ENCODE assay signal across 31 mouse cellular contexts in the genomic region with DNA sequence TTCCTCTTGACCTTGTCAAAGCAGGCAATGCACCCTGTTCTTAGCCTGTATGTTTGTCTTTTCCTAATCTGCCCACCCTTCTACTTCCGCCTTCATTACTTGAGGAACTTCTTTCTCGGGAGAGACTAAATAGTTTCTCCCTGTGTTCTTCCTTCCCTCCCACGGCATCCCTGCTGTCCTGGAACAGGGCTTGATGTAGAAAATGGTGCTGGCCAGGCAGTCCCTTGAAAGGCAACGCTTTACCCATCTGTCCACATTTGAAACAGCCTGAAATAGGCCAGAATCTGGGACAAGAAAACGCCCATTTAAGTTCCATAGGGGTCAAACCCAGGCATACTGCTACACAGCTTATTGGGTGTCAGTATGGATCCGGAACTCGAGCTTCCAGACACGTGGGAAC. TPM values are rescaled to one million over a fixed set of nuclear protein-coding genes. Genes with fewer than 3 reads are reported as not detected.
A peak's percentile ranks its signal among the peaks of the same experiment; 100 is the strongest.
DNase-seq lines count a peak whose midpoint lies in the region; ATAC-seq and TF ChIP-seq lines count a peak whose summit lies in the region.
"Had no signal": no experiment of that assay in that cellular context is flagged by ENCODE, and none has a peak within 500 bp of the region (broad histone marks: within the 10 kb centered on the region; RNA-seq: fewer than 3 reads in every experiment).

No protein-coding gene starts in this region.

- peak overlapping the region; percentile 40; the same call in 1 of the 2 replicates for H3K9ac ChIP-seq in embryonic facial prominence, embryonic 13.5 days
- no peak overlapping the region for H3K9ac ChIP-seq in liver, embryonic 13.5 days
- no peak overlapping the region for H3K9ac ChIP-seq in liver, embryonic 11.5 days (ENCODE audit: low read depth, low read length)
- H3K9ac ChIP-seq: embryonic facial prominence, embryonic 12.5 days; forebrain, embryonic 12.5 days; hindbrain, embryonic 15.5 days; kidney, embryonic 15.5 days; midbrain, embryonic 12.5 days; neural tube, embryonic 12.5 days; stomach, embryonic 15.5 days had no signal

- H3K36me3 ChIP-seq in embryonic facial prominence, embryonic 13.5 days = no peaks in the 10 kb centered on the region
- H3K36me3 ChIP-seq in embryonic facial prominence, embryonic 10.5 days (replicated peaks) = no peaks in the 10 kb centered on the region
- H3K36me3 ChIP-seq in liver, embryonic 13.5 days = no peaks in the 10 kb centered on the region
- no peaks in the 10 kb centered on the region for H3K36me3 ChIP-seq in liver, embryonic 11.5 days (ENCODE audit: control insufficient read depth, insufficient read depth, low read length)
- H3K36me3 ChIP-seq: embryonic facial prominence, embryonic 12.5 days; forebrain, embryonic 12.5 days; hindbrain, embryonic 10.5 days; hindbrain, embryonic 15.5 days; kidney, embryonic 15.5 days; midbrain, embryonic 12.5 days; neural tube, embryonic 12.5 days; stomach, embryonic 15.5 days had no signal

- H3K27me3 ChIP-seq in embryonic facial prominence, embryonic 13.5 days = 0 out of 2 replicates have a peak, but pooled peaks cover 4% of the 10 kb centered on the region
- H3K27me3 ChIP-seq in embryonic facial prominence, embryonic 10.5 days (replicated peaks; ENCODE audit: low read depth, poor library complexity, severe bottlenecking) = peaks cover 31% of the 10 kb centered on the region
- peaks cover 7% of the 10 kb centered on the region for H3K27me3 ChIP-seq in liver, embryonic 13.5 days
- H3K27me3 ChIP-seq in liver, embryonic 11.5 days (replicated peaks; ENCODE audit: control insufficient read depth, insufficient read depth, low read length) = no peaks in the 10 kb centered on the region
- H3K27me3 ChIP-seq: stomach, embryonic 15.5 days had no signal

- peaks cover 3% of the 10 kb centered on the region; the same call in 1 of the 2 replicates for H3K9me3 ChIP-seq in embryonic facial prominence, embryonic 13.5 days
- no peaks in the 10 kb centered on the region for H3K9me3 ChIP-seq in embryonic facial prominence, embryonic 10.5 days
- no peaks in the 10 kb centered on the region for H3K9me3 ChIP-seq in liver, embryonic 13.5 days (replicated peaks)
- H3K9me3 ChIP-seq in liver, embryonic 11.5 days (ENCODE audit: control insufficient read depth, low read length) = no peaks in the 10 kb centered on the region
- H3K9me3 ChIP-seq: embryonic facial prominence, embryonic 12.5 days; forebrain, embryonic 12.5 days; hindbrain, embryonic 10.5 days; hindbrain, embryonic 15.5 days; kidney, embryonic 15.5 days; midbrain, embryonic 12.5 days; neural tube, embryonic 12.5 days; stomach, embryonic 15.5 days had no signal

- H3K4me2 ChIP-seq in embryonic facial prominence, embryonic 13.5 days = no peak overlapping the region
- H3K4me2 ChIP-seq in liver, embryonic 13.5 days = no peak overlapping the region
- no peak overlapping the region for H3K4me2 ChIP-seq in liver, embryonic 11.5 days

- peaks cover 10% of the 10 kb centered on the region; the same call in 1 of the 2 replicates for H3K4me1 ChIP-seq in embryonic facial prominence, embryonic 13.5 days
- H3K4me1 ChIP-seq in embryonic facial prominence, embryonic 10.5 days = peaks cover 19% of the 10 kb centered on the region
- H3K4me1 ChIP-seq in liver, embryonic 13.5 days (replicated peaks) = peaks cover 30% of the 10 kb centered on the region
- H3K4me1 ChIP-seq in liver, embryonic 11.5 days (replicated peaks; ENCODE audit: control insufficient read depth, insufficient read depth, low read length) = peaks cover 2% of the 10 kb centered on the region; the same call in 1 of the 2 replicates
- H3K4me1 ChIP-seq: embryonic facial prominence, embryonic 12.5 days had no signal

- no peak overlapping the region for H3K4me3 ChIP-seq in embryonic facial prominence, embryonic 13.5 days
- H3K4me3 ChIP-seq in embryonic facial prominence, embryonic 10.5 days = no peak overlapping the region
- H3K4me3 ChIP-seq in layer of hippocampus, adult 2 months = no peak overlapping the region
- 0 out of 2 replicates have a peak overlapping the region, but pooled peaks have one; percentile 0 for H3K4me3 ChIP-seq in liver, embryonic 13.5 days (replicated peaks)
- no peak overlapping the region for H3K4me3 ChIP-seq in liver, embryonic 11.5 days (ENCODE audit: low read depth, low read length)
- H3K4me3 ChIP-seq: embryonic facial prominence, embryonic 12.5 days; forebrain, embryonic 12.5 days; hindbrain, embryonic 15.5 days; midbrain, embryonic 12.5 days; neural tube, embryonic 12.5 days had no signal

- no peak for TF ChIP-seq CTCF in layer of hippocampus, adult 2 months (conservative IDR thresholded peaks at IDR 0.05)

- DNase-seq in embryonic facial prominence, embryonic 10.5 days (ENCODE audit: low spot score) = no peak
- no peak for DNase-seq in layer of hippocampus, adult 2 months (ENCODE audit: low spot score in 2 of 2)
- DNase-seq in layer of hippocampus, postnatal 25 days (ENCODE audit: extremely low spot score in 1 of 2, low spot score in 1 of 2) = no peak
- no peak for DNase-seq in liver, embryonic 13.5 days
- no peak for DNase-seq in liver, embryonic 11.5 days (ENCODE audit: low spot score)
- peak; percentile 76 for DNase-seq in brain, adult 2 months (ENCODE audit: low read depth, low spot score)
- DNase-seq in urinary bladder, postnatal 10 days (ENCODE audit: low spot score) = no peak
- DNase-seq: thymus, postnatal 14 days had no signal

- ATAC-seq in embryonic facial prominence, embryonic 13.5 days (ENCODE audit: insufficient number of reproducible peaks, insufficient read depth, low FRiP score, low TSS enrichment, low read depth) = no peak
- no peak for ATAC-seq in liver, embryonic 13.5 days (ENCODE audit: low read depth)
- ATAC-seq in liver, embryonic 11.5 days (replicated peaks; ENCODE audit: low FRiP score) = no peak

- H3K27ac ChIP-seq in embryonic facial prominence, embryonic 13.5 days = no peak overlapping the region
- no peak overlapping the region for H3K27ac ChIP-seq in embryonic facial prominence, embryonic 10.5 days (replicated peaks)
- H3K27ac ChIP-seq in layer of hippocampus, adult 2 months = peak overlapping the region; percentile 6; the same call in 1 of the 2 replicates
- no peak overlapping the region for H3K27ac ChIP-seq in liver, embryonic 13.5 days
- no peak overlapping the region for H3K27ac ChIP-seq in liver, embryonic 11.5 days (ENCODE audit: low read depth, low read length)
- H3K27ac ChIP-seq: embryonic facial prominence, embryonic 12.5 days; forebrain, embryonic 12.5 days; hindbrain, embryonic 15.5 days; kidney, embryonic 15.5 days; midbrain, embryonic 12.5 days; neural tube, embryonic 12.5 days; stomach, embryonic 15.5 days had no signal

- WGBS in embryonic facial prominence, embryonic 13.5 days = 71% methylated on average over 8 of the region's 8 CpGs
- WGBS in embryonic facial prominence, embryonic 10.5 days = 80% methylated on average over 8 of the region's 8 CpGs
- 60% methylated on average over 8 of the region's 8 CpGs for WGBS in liver, embryonic 13.5 days (ENCODE audit: insufficient replicate concordance)
- 72% methylated on average over 8 of the region's 8 CpGs for WGBS in liver, embryonic 11.5 days

RNA-seq across cellular contexts. Expression of gene Inhbe, which starts 4.4 kb away (rescaled TPM):
- polyA plus RNA-seq in embryonic facial prominence, embryonic 13.5 days (2015; fragmentation: Nextera tagmentation; extraction: Ambion mirVana) = 0.07 TPM in 1 of 2 replicates, not detected in the other
- polyA plus RNA-seq in embryonic facial prominence, embryonic 10.5 days (2016; fragmentation: Nextera tagmentation; extraction: Ambion mirVana) = 0.04 TPM in 1 of 2 replicates, not detected in the other
- total RNA-seq in layer of hippocampus, adult 2 months (2021) = not detected
- not detected for total RNA-seq in layer of hippocampus, postnatal 25 days (2021)
- 0.32 and 0.38 TPM in 2 replicates for polyA plus RNA-seq in liver, embryonic 13.5 days (2015; fragmentation: Nextera tagmentation; extraction: Ambion mirVana)
- polyA plus RNA-seq in liver, embryonic 11.5 days (2014; fragmentation: Nextera tagmentation; extraction: Ambion mirVana) = 0.04 and 0.09 TPM in 2 replicates
- total RNA-seq: gastrocnemius, adult 8-10 months; heart, postnatal 14 days; layer of hippocampus, adult 18-20 months; MEL; midbrain, postnatal 0 days had no signal
- polyA plus RNA-seq: C2C12; forebrain, embryonic 12.5 days; heart, embryonic 14.5 days; hindbrain, embryonic 10.5 days; inflammation-experienced regulatory T-cells, adult 6 months; kidney, embryonic 15.5 days; limb, embryonic 14.5 days; lung, postnatal 0 days; midbrain, embryonic 12.5 days; midbrain, postnatal 0 days; neural tube, embryonic 12.5 days had no signal

RNA-seq across cellular contexts. Expression of gene Gli1, which starts 8.0 kb away (rescaled TPM):
- polyA plus RNA-seq in embryonic facial prominence, embryonic 13.5 days (2015; fragmentation: Nextera tagmentation; extraction: Ambion mirVana) = 17.5 and 19.8 TPM in 2 replicates
- 11.4 and 13.0 TPM in 2 replicates for polyA plus RNA-seq in embryonic facial prominence, embryonic 10.5 days (2016; fragmentation: Nextera tagmentation; extraction: Ambion mirVana)
- total RNA-seq in layer of hippocampus, adult 2 months (2021) = 1 to 10 TPM; 2.5 to 3.1 TPM
- total RNA-seq in layer of hippocampus, postnatal 25 days (2021) = 1 to 10 TPM; 2.1 to 3.3 TPM
- polyA plus RNA-seq in liver, embryonic 13.5 days (2015; fragmentation: Nextera tagmentation; extraction: Ambion mirVana) = 0.21 and 0.31 TPM in 2 replicates
- polyA plus RNA-seq in liver, embryonic 11.5 days (2014; fragmentation: Nextera tagmentation; extraction: Ambion mirVana) = 2.1 and 2.2 TPM in 2 replicates

RNA-seq across cellular contexts. Expression of gene Inhbc, which starts 20.4 kb away (rescaled TPM):
- not detected in 2 replicates for polyA plus RNA-seq in embryonic facial prominence, embryonic 13.5 days (2015; fragmentation: Nextera tagmentation; extraction: Ambion mirVana)
- polyA plus RNA-seq in embryonic facial prominence, embryonic 10.5 days (2016; fragmentation: Nextera tagmentation; extraction: Ambion mirVana) = 0.09 and 0.10 TPM in 2 replicates
- total RNA-seq in layer of hippocampus, adult 2 months (2021) = not detected
- total RNA-seq in layer of hippocampus, postnatal 25 days (2021) = not detected
- polyA plus RNA-seq in liver, embryonic 13.5 days (2015; fragmentation: Nextera tagmentation; extraction: Ambion mirVana) = 1.6 and 2.0 TPM in 2 replicates
- 1.1 and 1.4 TPM in 2 replicates for polyA plus RNA-seq in liver, embryonic 11.5 days (2014; fragmentation: Nextera tagmentation; extraction: Ambion mirVana)
- total RNA-seq: gastrocnemius, adult 8-10 months; heart, postnatal 14 days; layer of hippocampus, adult 18-20 months; layer of hippocampus, postnatal 14 days; left cerebral cortex, postnatal 36 days; MEL; midbrain, postnatal 0 days had no signal
- polyA plus RNA-seq: C2C12; forebrain, embryonic 12.5 days; heart, embryonic 14.5 days; hindbrain, embryonic 15.5 days; inflammation-experienced regulatory T-cells, adult 6 months; limb, embryonic 14.5 days; lung, postnatal 0 days; midbrain, embryonic 12.5 days; midbrain, postnatal 0 days; myocyte; neural tube, embryonic 12.5 days; Patski had no signal

RNA-seq across cellular contexts. Expression of gene Arhgap9, which starts 28.0 kb away (rescaled TPM):
- polyA plus RNA-seq in embryonic facial prominence, embryonic 13.5 days (2015; fragmentation: Nextera tagmentation; extraction: Ambion mirVana) = 3.1 and 3.4 TPM in 2 replicates
- polyA plus RNA-seq in embryonic facial prominence, embryonic 10.5 days (2016; fragmentation: Nextera tagmentation; extraction: Ambion mirVana) = 2.0 and 2.1 TPM in 2 replicates
- under 1 TPM; 0.56 to 0.79 TPM for total RNA-seq in layer of hippocampus, adult 2 months (2021)
- 1 to 10 TPM in 1 of 2 experiments, under 1 TPM in 1; 0.89 to 1.1 TPM for total RNA-seq in layer of hippocampus, postnatal 25 days (2021)
- 14.0 and 15.1 TPM in 2 replicates for polyA plus RNA-seq in liver, embryonic 13.5 days (2015; fragmentation: Nextera tagmentation; extraction: Ambion mirVana)
- 22.0 and 24.4 TPM in 2 replicates for polyA plus RNA-seq in liver, embryonic 11.5 days (2014; fragmentation: Nextera tagmentation; extraction: Ambion mirVana)
- polyA plus RNA-seq: Patski had no signal

RNA-seq across cellular contexts. Expression of gene R3hdm2, which starts 30.3 kb away (rescaled TPM):
- polyA plus RNA-seq in embryonic facial prominence, embryonic 13.5 days (2015; fragmentation: Nextera tagmentation; extraction: Ambion mirVana) = 57.7 and 58.8 TPM in 2 replicates
- 33.9 and 41.9 TPM in 2 replicates for polyA plus RNA-seq in embryonic facial prominence, embryonic 10.5 days (2016; fragmentation: Nextera tagmentation; extraction: Ambion mirVana)
- 100 to 1,000 TPM; 153 to 170 TPM for total RNA-seq in layer of hippocampus, adult 2 months (2021)
- 100 to 1,000 TPM; 153 to 200 TPM for total RNA-seq in layer of hippocampus, postnatal 25 days (2021)
- polyA plus RNA-seq in liver, embryonic 13.5 days (2015; fragmentation: Nextera tagmentation; extraction: Ambion mirVana) = 14.4 and 15.3 TPM in 2 replicates
- 25.4 and 33.8 TPM in 2 replicates for polyA plus RNA-seq in liver, embryonic 11.5 days (2014; fragmentation: Nextera tagmentation; extraction: Ambion mirVana)
